Mouse (Mus musculus) kidney, embryonic 16.5 days (tissue): Measurements from ENCODE around the gene Adprh. TPM values are rescaled to one million over a fixed set of nuclear protein-coding genes. Genes with fewer than 3 reads are reported as not detected.

Experiments used
- ATAC-seq: fragments of 200-750 bp; cut with Nextera tagmentation; 2 replicates; pipeline ENCODE4 v1.8.0; 2017; ENCODE audit warnings: moderate TSS enrichment; ENCODE audit not compliant: low FRiP score, low TSS enrichment
- H3K27ac ChIP-seq: fragments of 300-500 bp; sonication (generic); 2 replicates; pipeline ENCODE4 v1.5.1; 2014; ENCODE audit warnings: low read length
- H3K27me3 ChIP-seq: fragments of 300-500 bp; sonication (generic); 2 replicates; pipeline ENCODE4 v1.6.1; 2014; ENCODE audit warnings: low read length, control low read depth, mixed read lengths; ENCODE audit not compliant: insufficient read depth
- H3K36me3 ChIP-seq: fragments of 300-500 bp; sonication (generic); 2 replicates; pipeline ENCODE4 v1.6.1; 2014; ENCODE audit warnings: low read length, control low read depth, mixed read lengths; ENCODE audit not compliant: insufficient read depth
- H3K4me1 ChIP-seq: fragments of 300-500 bp; sonication (generic); 2 replicates; pipeline ENCODE4 v1.6.1; 2014; ENCODE audit warnings: low read length, control low read depth, mixed read lengths; ENCODE audit not compliant: insufficient read depth
- H3K4me2 ChIP-seq: fragments of 300-500 bp; sonication (generic); replicated peaks from 2 replicates; pipeline ENCODE4 v1.6.1; 2014; ENCODE audit warnings: low read depth, low read length
- H3K4me3 ChIP-seq: fragments of 300-500 bp; sonication (generic); 2 replicates; pipeline ENCODE4 v1.5.1; 2014; ENCODE audit warnings: mild to moderate bottlenecking, low read length
- H3K9ac ChIP-seq: fragments of 300-500 bp; sonication (generic); replicated peaks from 2 replicates; pipeline ENCODE4 v1.6.1; 2014; ENCODE audit warnings: low read length
- H3K9me3 ChIP-seq: fragments of 300-500 bp; sonication (generic); 2 replicates; pipeline ENCODE4 v1.6.1; 2016; ENCODE audit warnings: low read length, control low read depth
- WGBS: fragments of 180-500 bp; shearing (Covaris S2); extraction: QIAGEN DNeasy Blood & Tissue Kit; methylation state at CpG from one replicate; pipeline ENCODE4 v1.1.7; 2014; 5-methylcytosine and 5-hydroxymethylcytosine counted together
- polyA plus RNA-seq: library from polyadenylated mRNA; unstranded; fragments of >200 nt; fragmentation: Nextera tagmentation; extraction: Ambion mirVana; gene quantifications from 2 replicates; pipeline ENCODE4 v1.2.1, GENCODE M21; 2015

The Adprh gene
- polyA plus RNA-seq, 1 experiment from 2014 or later: 94.3 TPM

GRCm38 (mm10) chr16:38467091-38467916 lies 14.8 kb upstream of the Adprh start:
- no peaks in the 10 kb centered on the region for H3K4me1 ChIP-seq
- 84% methylated on average over 13 of the region's 13 CpGs for WGBS
- no peak for ATAC-seq
- H3K4me2 ChIP-seq: no peak overlapping the region
- H3K9ac ChIP-seq: no peak overlapping the region
- no peaks in the 10 kb centered on the region for H3K27me3 ChIP-seq
- H3K4me3 ChIP-seq: no peak overlapping the region
- no peaks in the 10 kb centered on the region for H3K36me3 ChIP-seq
- no peak overlapping the region for H3K27ac ChIP-seq
- no peaks in the 10 kb centered on the region for H3K9me3 ChIP-seq

- H3K4me3 ChIP-seq: no peak overlapping the region
- H3K36me3 ChIP-seq: no peaks in the 10 kb centered on the region
- H3K9me3 ChIP-seq: no peaks in the 10 kb centered on the region
- no peak overlapping the region for H3K4me2 ChIP-seq
- no peak overlapping the region for H3K27ac ChIP-seq
- H3K4me1 ChIP-seq: no peaks in the 10 kb centered on the region
- H3K27me3 ChIP-seq: no peaks in the 10 kb centered on the region
- WGBS: 83% methylated on average over 4 of the region's 4 CpGs
- no peak overlapping the region for H3K9ac ChIP-seq
- no peak for ATAC-seq
Measured at GRCm38 (mm10) chr16:38466089-38466488, 13.6 kb upstream of the Adprh start.

GRCm38 (mm10) chr16:38463305-38463704 lies 10.8 kb upstream of the Adprh start:
- ATAC-seq: no peak
- no peaks in the 10 kb centered on the region for H3K4me1 ChIP-seq
- no peaks in the 10 kb centered on the region for H3K27me3 ChIP-seq
- H3K4me2 ChIP-seq: no peak overlapping the region
- no peak overlapping the region for H3K27ac ChIP-seq
- no peak overlapping the region for H3K4me3 ChIP-seq
- no peaks in the 10 kb centered on the region for H3K9me3 ChIP-seq
- no peak overlapping the region for H3K9ac ChIP-seq
- 90% methylated on average over 5 of the region's 5 CpGs for WGBS
- no peaks in the 10 kb centered on the region for H3K36me3 ChIP-seq

GRCm38 (mm10) chr16:38462161-38462560 lies 9.7 kb upstream of the Adprh start:
- H3K4me3 ChIP-seq: no peak overlapping the region
- no peak overlapping the region for H3K9ac ChIP-seq
- H3K27ac ChIP-seq: no peak overlapping the region
- no peaks in the 10 kb centered on the region for H3K4me1 ChIP-seq
- H3K27me3 ChIP-seq: no peaks in the 10 kb centered on the region
- ATAC-seq: no peak
- no peak overlapping the region for H3K4me2 ChIP-seq
- no peaks in the 10 kb centered on the region for H3K9me3 ChIP-seq
- H3K36me3 ChIP-seq: no peaks in the 10 kb centered on the region
- 73% methylated on average over 7 of the region's 7 CpGs for WGBS

- no peaks in the 10 kb centered on the region for H3K9me3 ChIP-seq
- no peak overlapping the region for H3K9ac ChIP-seq
- H3K4me1 ChIP-seq: no peaks in the 10 kb centered on the region
- no peak overlapping the region for H3K27ac ChIP-seq
- ATAC-seq: no peak
- H3K27me3 ChIP-seq: no peaks in the 10 kb centered on the region
- no peak overlapping the region for H3K4me2 ChIP-seq
- 60% methylated on average over 8 of the region's 8 CpGs for WGBS
- no peak overlapping the region for H3K4me3 ChIP-seq
- H3K36me3 ChIP-seq: no peaks in the 10 kb centered on the region
Measured at GRCm38 (mm10) chr16:38461749-38462148, 9.2 kb upstream of the Adprh start.

GRCm38 (mm10) chr16:38459990-38460389 lies 7.5 kb upstream of the Adprh start:
- Histone ChIP-seq H3K36me3 (no peaks in the 10 kb centered on the region), H3K9ac (no peak overlapping the region), H3K4me3 (no peak overlapping the region), H3K27me3 (no peaks in the 10 kb centered on the region), H3K27ac (no peak overlapping the region), H3K9me3 (no peaks in the 10 kb centered on the region), H3K4me2 (no peak overlapping the region), H3K4me1 (no peaks in the 10 kb centered on the region)
- ATAC-seq: no peak
- 90% methylated on average over 4 of the region's 4 CpGs for WGBS

- ATAC-seq: no peak
- Histone ChIP-seq H3K4me3 (no peak overlapping the region), H3K4me1 (no peaks in the 10 kb centered on the region), H3K27ac (no peak overlapping the region), H3K27me3 (no peaks in the 10 kb centered on the region), H3K36me3 (no peaks in the 10 kb centered on the region), H3K9me3 (no peaks in the 10 kb centered on the region), H3K4me2 (no peak overlapping the region), H3K9ac (no peak overlapping the region)
- 60% methylated on average over 6 of the region's 6 CpGs for WGBS
Measured at GRCm38 (mm10) chr16:38458600-38459280, 6.2 kb upstream of the Adprh start.

- Histone ChIP-seq H3K36me3 (no peaks in the 10 kb centered on the region), H3K9ac (no peak overlapping the region), H3K4me2 (no peak overlapping the region), H3K4me1 (peaks cover 1% of the 10 kb centered on the region), H3K27ac (no peak overlapping the region), H3K9me3 (no peaks in the 10 kb centered on the region), H3K4me3 (no peak overlapping the region), H3K27me3 (no peaks in the 10 kb centered on the region)
- 53% methylated on average over 11 of the region's 11 CpGs for WGBS
- ATAC-seq: no peak
Measured at GRCm38 (mm10) chr16:38456812-38457567, 4.5 kb upstream of the Adprh start.

GRCm38 (mm10) chr16:38455511-38456418 lies 3.3 kb upstream of the Adprh start, which contains the start of gene Cd80:
Gene Cd80 (plus strand): TSS chr16:38455561.
- H3K4me2 ChIP-seq: no peak within 1 kb of the TSS
- no peaks in the 10 kb centered on the region for H3K27me3 ChIP-seq
- H3K4me3 ChIP-seq: no peak within 1 kb of the TSS
- H3K9ac ChIP-seq: no peak within 1 kb of the TSS
- H3K36me3 ChIP-seq: no peaks in the 10 kb centered on the region
- H3K27ac ChIP-seq: no peak within 1 kb of the TSS
- ATAC-seq: no peak
- peaks cover 11% of the 10 kb centered on the region for H3K4me1 ChIP-seq
- no peaks in the 10 kb centered on the region for H3K9me3 ChIP-seq
- WGBS: 67% methylated on average over 16 of the region's 17 CpGs
